Mouse (Mus musculus) 416B (cell line): ENCODE results near the gene Gm37596.
"Not testable (repeated sequence)": the region's sequence is repeated elsewhere in the genome, so short reads cannot be mapped to it uniquely, and the experiment has no call there.

ENCODE experiments used
- DNase-seq: peaks from one replicate; pipeline ENCODE4 v3.0.0; 2011; ENCODE audit warnings: low read depth

The Gm37596 gene

DNA sequence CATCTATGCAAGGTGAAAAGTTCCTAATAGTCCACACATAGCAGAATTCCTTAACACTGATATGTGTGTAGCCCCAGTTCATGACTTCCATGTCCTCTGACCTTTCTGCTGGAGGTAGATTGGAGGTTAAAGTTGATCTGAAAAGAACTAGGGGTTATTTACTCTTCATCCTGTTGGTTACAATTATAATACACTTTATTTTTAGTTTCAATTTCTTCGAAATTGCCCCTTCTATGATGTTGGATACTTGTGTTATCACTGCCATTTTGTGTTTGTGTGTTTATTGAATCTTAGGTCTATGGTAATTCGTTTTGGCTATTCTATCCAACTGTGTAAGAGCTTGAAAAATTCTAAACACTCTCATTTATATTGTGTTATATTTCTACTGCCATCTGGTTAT is at the start of gene Gm37596:
Gene Gm37596 (minus strand): TSS at position 101 of the 400 bp plus-strand sequence.
- DNase-seq = not testable (repeated sequence)

DNA sequence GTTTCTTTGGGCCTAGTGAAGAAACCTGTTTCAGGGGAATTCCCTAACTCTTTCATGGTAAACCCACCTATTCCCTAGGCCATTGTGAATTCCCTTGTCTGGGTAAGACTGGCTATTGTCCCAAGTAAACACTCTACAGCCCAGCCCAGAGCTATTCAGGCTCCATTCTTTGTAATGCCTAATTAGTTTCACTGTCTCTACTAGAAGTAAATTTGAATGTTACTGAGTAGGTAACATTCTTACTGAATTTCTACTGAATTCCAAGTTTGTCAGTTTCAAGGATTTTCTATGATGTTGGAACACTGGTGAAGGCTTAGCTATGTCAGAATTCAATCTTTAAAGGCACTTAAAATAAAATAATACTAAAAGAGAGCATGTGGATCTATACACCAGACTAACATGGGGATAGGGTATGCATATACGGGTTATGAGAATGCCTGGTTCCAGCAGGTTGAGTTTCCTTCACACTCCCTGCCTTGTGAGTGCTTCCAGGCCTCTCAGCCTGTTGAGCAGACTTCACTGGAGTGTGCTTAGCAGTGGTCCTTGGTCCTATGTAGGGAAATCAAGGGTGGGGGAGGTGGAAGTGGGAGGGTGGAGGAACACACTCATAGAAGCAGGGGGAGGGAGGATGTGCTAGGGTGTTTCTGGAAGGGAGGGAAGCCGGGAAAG is 16.2 kb upstream of the Gm37596 start:
- not testable (repeated sequence) for DNase-seq

DNA sequence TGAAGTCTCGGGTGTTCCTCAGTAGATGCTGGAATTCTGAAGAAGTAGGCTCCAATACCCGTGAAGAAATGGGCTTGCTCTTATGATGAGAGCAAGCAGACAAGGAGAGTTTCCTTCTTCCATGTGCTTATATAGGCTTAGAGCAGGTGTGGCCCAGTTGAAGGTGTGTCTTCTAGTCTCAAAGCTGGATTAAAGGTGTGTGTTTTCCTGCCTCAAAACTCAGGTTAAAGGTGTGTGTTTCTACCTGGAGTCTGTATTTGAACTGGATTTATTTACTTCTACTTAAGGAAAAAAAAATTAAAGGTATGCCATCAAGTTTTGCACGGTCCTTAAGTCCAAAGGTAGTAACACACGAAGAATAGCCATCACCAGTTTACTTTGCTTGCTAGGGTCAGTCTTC is 16.7 kb downstream of the Gm37596 start, which contains the start of gene Tdpoz1:
Gene Tdpoz1 (minus strand): TSS at position 101 of the 400 bp plus-strand sequence.
- DNase-seq = not testable (repeated sequence)

GRCm38 (mm10) chr3:93670805-93671503 is 21.9 kb downstream of the Gm37596 start:
- DNase-seq = not testable (repeated sequence)

- DNase-seq = peak; percentile 5
Measured at GRCm38 (mm10) chr3:93654260-93654659, 38.6 kb downstream of the Gm37596 start.

- DNase-seq = no peak
Measured at GRCm38 (mm10) chr3:93652586-93652985, 40.3 kb downstream of the Gm37596 start, which contains the start of gene Tdpoz2. Tdpoz2 (minus strand) TSS chr3:93652686.
